In the genomic region with DNA sequence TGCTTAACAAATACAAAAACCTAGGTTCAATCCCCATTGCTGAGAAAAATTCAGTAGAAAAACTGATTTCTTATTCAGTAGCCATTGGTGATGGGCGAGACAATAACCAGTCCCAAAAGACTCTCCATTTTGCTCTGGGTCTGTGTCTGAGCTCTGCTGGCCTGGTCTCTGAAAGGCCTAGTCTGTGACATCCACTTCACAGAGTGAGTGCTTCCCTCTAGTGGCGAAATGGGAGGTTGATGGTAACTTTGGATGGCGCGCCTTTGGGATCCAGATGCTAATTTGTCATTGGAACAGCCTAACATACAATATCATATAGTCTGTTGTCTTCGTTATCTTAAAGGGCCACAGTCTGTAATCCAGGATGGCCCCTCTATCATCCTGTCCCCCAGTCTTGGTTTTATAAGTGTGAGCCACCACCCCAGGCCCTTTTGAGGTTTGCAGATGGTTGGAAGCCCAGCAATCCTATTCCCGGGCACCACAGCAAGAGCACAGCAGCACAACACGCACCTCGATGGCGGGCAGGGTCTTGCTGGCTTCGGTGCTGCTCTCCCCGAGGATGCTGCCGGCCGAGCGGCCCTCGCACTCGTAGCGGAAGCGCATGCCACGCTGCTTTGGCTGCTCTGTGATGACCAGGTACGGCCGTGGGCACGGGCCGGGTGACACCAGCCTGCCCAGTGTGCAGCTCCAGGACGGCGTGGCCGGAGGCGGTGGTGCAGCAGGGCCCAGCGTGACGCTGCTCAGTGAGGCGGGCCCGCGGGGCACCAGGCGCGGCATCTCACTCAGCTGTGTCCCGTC, we compare ENCODE assay signal across 8 mouse cellular contexts. TPM values are rescaled to one million over a fixed set of nuclear protein-coding genes. Genes with fewer than 3 reads are reported as not detected.
A peak's percentile ranks its signal among the peaks of the same experiment; 100 is the strongest.
DNase-seq lines count a peak whose midpoint lies in the region; ATAC-seq lines count a peak whose summit lies in the region.

No protein-coding gene starts in this region.

- H3K36me3 ChIP-seq in hindbrain, embryonic 14.5 days (replicated peaks; ENCODE audit: control insufficient read depth, insufficient read depth): no peaks in the 10 kb centered on the region

- peak overlapping the region; percentile 50 for H3K4me2 ChIP-seq in hindbrain, embryonic 14.5 days (replicated peaks)

- ATAC-seq in hindbrain, embryonic 14.5 days (ENCODE audit: low FRiP score): peak; percentile 84

- DNase-seq in R1 (ENCODE audit: low read depth, low spot score): peak; percentile 90
- peak; percentile 85 for DNase-seq in cerebellum, adult 9-10 months
- peak; percentile 85 for DNase-seq in forelimb bud, embryonic 11.5 days (ENCODE audit: low read depth, low spot score)
- peak; percentile 91 for DNase-seq in hindbrain, embryonic 14.5 days (ENCODE audit: low spot score)
- peak; percentile 67 to 83 for DNase-seq in layer of hippocampus, postnatal 14 days (ENCODE audit: low spot score in 2 of 2)
- DNase-seq in lung, postnatal 14 days: peak; percentile 84
- DNase-seq in retina, postnatal 1 day: peak; percentile 91
- DNase-seq in urinary bladder, postnatal 25 days (ENCODE audit: low spot score): peak; percentile 64

- H3K4me3 ChIP-seq in hindbrain, embryonic 14.5 days (replicated peaks; ENCODE audit: low read length): peak overlapping the region; percentile 26

- WGBS in hindbrain, embryonic 14.5 days: 6% methylated on average over 35 of the region's 35 CpGs

- H3K9ac ChIP-seq in hindbrain, embryonic 14.5 days: peak overlapping the region; percentile 57

- no peaks in the 10 kb centered on the region for H3K4me1 ChIP-seq in hindbrain, embryonic 14.5 days (replicated peaks; ENCODE audit: control insufficient read depth, insufficient read depth, low read length)

- H3K9me3 ChIP-seq in hindbrain, embryonic 14.5 days (ENCODE audit: control insufficient read depth, low read length): no peaks in the 10 kb centered on the region

- no peak overlapping the region for H3K27ac ChIP-seq in hindbrain, embryonic 14.5 days

- H3K27me3 ChIP-seq in hindbrain, embryonic 14.5 days (ENCODE audit: control insufficient read depth, insufficient read depth, low read length): no peaks in the 10 kb centered on the region

RNA-seq across cellular contexts. Expression of a gene that starts 10.0 kb away (rescaled TPM):
- polyA plus RNA-seq in hindbrain, embryonic 14.5 days (2014; fragmentation: Nextera tagmentation; extraction: Ambion mirVana): 5.4 and 7.9 TPM in 2 replicates
- total RNA-seq in layer of hippocampus, postnatal 14 days (2021): 10 to 100 TPM in 1 of 2 experiments, 1 to 10 TPM in 1; 9.9 to 10.5 TPM

RNA-seq across cellular contexts. Expression of a gene that starts 14.9 kb away (rescaled TPM):
- 41.6 and 47.6 TPM in 2 replicates for polyA plus RNA-seq in hindbrain, embryonic 14.5 days (2014; fragmentation: Nextera tagmentation; extraction: Ambion mirVana)
- 10 to 100 TPM; 85.8 to 95.0 TPM for total RNA-seq in layer of hippocampus, postnatal 14 days (2021)

RNA-seq across cellular contexts. Expression of a gene that starts 41.8 kb away (rescaled TPM):
- polyA plus RNA-seq in hindbrain, embryonic 14.5 days (2014; fragmentation: Nextera tagmentation; extraction: Ambion mirVana): 141 and 157 TPM in 2 replicates
- total RNA-seq in layer of hippocampus, postnatal 14 days (2021): 10 to 100 TPM; 39.8 to 43.3 TPM

RNA-seq across cellular contexts. Expression of a gene that starts 42.1 kb away (rescaled TPM):
- 0.13 and 0.16 TPM in 2 replicates for polyA plus RNA-seq in hindbrain, embryonic 14.5 days (2014; fragmentation: Nextera tagmentation; extraction: Ambion mirVana)
- under 1 TPM in 1 of 2 experiments, not detected in 1; 0.53 TPM for total RNA-seq in layer of hippocampus, postnatal 14 days (2021)

RNA-seq across cellular contexts. Expression of a gene that starts 45.6 kb away (rescaled TPM):
- 150 and 170 TPM in 2 replicates for polyA plus RNA-seq in hindbrain, embryonic 14.5 days (2014; fragmentation: Nextera tagmentation; extraction: Ambion mirVana)
- 100 to 1,000 TPM; 151 to 160 TPM for total RNA-seq in layer of hippocampus, postnatal 14 days (2021)
